In the genomic region with DNA sequence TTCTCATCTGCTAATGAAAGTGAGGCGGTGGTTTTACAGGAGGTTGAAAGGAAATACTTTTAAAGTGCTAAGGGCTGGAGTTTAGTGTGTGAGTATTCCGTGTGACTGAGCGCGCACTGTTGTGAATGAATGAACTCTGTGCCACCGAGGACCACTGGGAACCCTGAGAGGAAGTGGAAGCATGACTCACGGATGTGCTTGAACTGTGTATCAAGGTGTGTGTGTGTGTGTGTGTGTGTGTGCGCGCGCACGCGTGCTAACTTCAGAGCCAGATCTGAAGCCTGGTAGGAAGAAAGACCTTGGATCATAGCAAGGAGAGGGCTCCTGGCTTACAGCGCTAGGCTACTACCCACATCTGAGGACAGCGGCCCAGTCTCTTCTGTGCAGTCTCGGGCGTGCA, we compare ENCODE assay signal across 23 mouse cellular contexts.
DNase-seq lines count a peak whose midpoint lies in the region; ATAC-seq lines count a peak whose summit lies in the region.
"Had no signal": no experiment of that assay in that cellular context is flagged by ENCODE, and none has a peak within 500 bp of the region (broad histone marks: within the 10 kb centered on the region; RNA-seq: fewer than 3 reads in every experiment).

No protein-coding gene starts in this region.

- no peak overlapping the region for H3K9ac ChIP-seq in forebrain, embryonic 14.5 days (ENCODE audit: low read length)
- H3K9ac ChIP-seq in forebrain, embryonic 13.5 days: no peak overlapping the region
- H3K9ac ChIP-seq in hindbrain, embryonic 15.5 days: no peak overlapping the region
- H3K9ac ChIP-seq in hindbrain, embryonic 12.5 days: no peak overlapping the region
- H3K9ac ChIP-seq in limb, embryonic 12.5 days (replicated peaks): no peak overlapping the region
- H3K9ac ChIP-seq in limb, embryonic 15.5 days: no peak overlapping the region
- H3K9ac ChIP-seq: embryonic facial prominence, embryonic 13.5 days; forebrain, embryonic 12.5 days; intestine, embryonic 15.5 days; neural tube, embryonic 13.5 days had no signal

- H3K27ac ChIP-seq in forebrain, embryonic 14.5 days (ENCODE audit: low read depth, low read length): peak overlapping the region; percentile 5; the same call in 1 of the 2 replicates
- H3K27ac ChIP-seq in forebrain, embryonic 13.5 days: no peak overlapping the region
- H3K27ac ChIP-seq in hindbrain, embryonic 15.5 days (replicated peaks): peak overlapping the region; percentile 68
- no peak overlapping the region for H3K27ac ChIP-seq in hindbrain, embryonic 12.5 days
- peak overlapping the region; percentile 18; the same call in 1 of the 2 replicates for H3K27ac ChIP-seq in limb, embryonic 12.5 days
- H3K27ac ChIP-seq in limb, embryonic 10.5 days: no peak overlapping the region
- peak overlapping the region; percentile 22; the same call in 1 of the 2 replicates for H3K27ac ChIP-seq in limb, embryonic 15.5 days
- H3K27ac ChIP-seq: intestine, embryonic 15.5 days; neural tube, embryonic 13.5 days had no signal

- H3K4me2 ChIP-seq in forebrain, embryonic 14.5 days (ENCODE audit: low read length): no peak overlapping the region
- H3K4me2 ChIP-seq in forebrain, embryonic 13.5 days: no peak overlapping the region
- 0 out of 2 replicates have a peak overlapping the region, but pooled peaks have one; percentile 22 for H3K4me2 ChIP-seq in hindbrain, embryonic 15.5 days
- no peak overlapping the region for H3K4me2 ChIP-seq in hindbrain, embryonic 12.5 days (replicated peaks)
- no peak overlapping the region for H3K4me2 ChIP-seq in limb, embryonic 12.5 days
- 0 out of 2 replicates have a peak overlapping the region, but pooled peaks have one; percentile 10 for H3K4me2 ChIP-seq in limb, embryonic 15.5 days
- H3K4me2 ChIP-seq: embryonic facial prominence, embryonic 13.5 days; forebrain, embryonic 12.5 days; intestine, embryonic 15.5 days; neural tube, embryonic 13.5 days had no signal

- no peak overlapping the region for H3K4me3 ChIP-seq in forebrain, embryonic 14.5 days (ENCODE audit: low read depth, low read length)
- no peak overlapping the region for H3K4me3 ChIP-seq in forebrain, embryonic 13.5 days
- H3K4me3 ChIP-seq in hindbrain, embryonic 15.5 days: no peak overlapping the region
- H3K4me3 ChIP-seq in hindbrain, embryonic 12.5 days: no peak overlapping the region
- H3K4me3 ChIP-seq in limb, embryonic 12.5 days (replicated peaks): no peak overlapping the region
- no peak overlapping the region for H3K4me3 ChIP-seq in limb, embryonic 10.5 days
- no peak overlapping the region for H3K4me3 ChIP-seq in limb, embryonic 15.5 days
- H3K4me3 ChIP-seq: embryonic facial prominence, embryonic 13.5 days; erythroblast, embryonic 14.5 days; forebrain, embryonic 12.5 days; intestine, embryonic 15.5 days; neural tube, embryonic 13.5 days had no signal

- no peak for ATAC-seq in forebrain, embryonic 14.5 days
- no peak for ATAC-seq in forebrain, embryonic 13.5 days
- no peak for ATAC-seq in hindbrain, embryonic 15.5 days (ENCODE audit: low FRiP score, low read depth)
- no peak for ATAC-seq in hindbrain, embryonic 12.5 days (ENCODE audit: low FRiP score)
- ATAC-seq in limb, embryonic 12.5 days (ENCODE audit: insufficient number of reproducible peaks, insufficient read depth, low FRiP score, low TSS enrichment, low read depth): no peak
- no peak for ATAC-seq in limb, embryonic 15.5 days (ENCODE audit: insufficient number of reproducible peaks, low FRiP score, low TSS enrichment, low read depth)
- ATAC-seq: intestine, embryonic 15.5 days had no signal

- no peaks in the 10 kb centered on the region for H3K36me3 ChIP-seq in forebrain, embryonic 14.5 days (ENCODE audit: control insufficient read depth, insufficient read depth, low read length)
- H3K36me3 ChIP-seq in forebrain, embryonic 13.5 days (ENCODE audit: poor library complexity, severe bottlenecking): no peaks in the 10 kb centered on the region
- no peaks in the 10 kb centered on the region for H3K36me3 ChIP-seq in hindbrain, embryonic 15.5 days
- H3K36me3 ChIP-seq in hindbrain, embryonic 12.5 days: no peaks in the 10 kb centered on the region
- H3K36me3 ChIP-seq in limb, embryonic 12.5 days: no peaks in the 10 kb centered on the region
- H3K36me3 ChIP-seq in limb, embryonic 10.5 days: no peaks in the 10 kb centered on the region
- no peaks in the 10 kb centered on the region for H3K36me3 ChIP-seq in limb, embryonic 15.5 days
- H3K36me3 ChIP-seq: embryonic facial prominence, embryonic 13.5 days; forebrain, embryonic 12.5 days; intestine, embryonic 15.5 days; neural tube, embryonic 13.5 days had no signal

- no peaks in the 10 kb centered on the region for H3K9me3 ChIP-seq in forebrain, embryonic 14.5 days (replicated peaks; ENCODE audit: control insufficient read depth, low read length)
- no peaks in the 10 kb centered on the region for H3K9me3 ChIP-seq in forebrain, embryonic 13.5 days (replicated peaks)
- H3K9me3 ChIP-seq in hindbrain, embryonic 15.5 days: no peaks in the 10 kb centered on the region
- H3K9me3 ChIP-seq in hindbrain, embryonic 12.5 days (replicated peaks): no peaks in the 10 kb centered on the region
- no peaks in the 10 kb centered on the region for H3K9me3 ChIP-seq in limb, embryonic 12.5 days
- no peaks in the 10 kb centered on the region for H3K9me3 ChIP-seq in limb, embryonic 10.5 days (replicated peaks)
- no peaks in the 10 kb centered on the region for H3K9me3 ChIP-seq in limb, embryonic 15.5 days
- H3K9me3 ChIP-seq: embryonic facial prominence, embryonic 13.5 days; forebrain, embryonic 12.5 days; intestine, embryonic 15.5 days; neural tube, embryonic 13.5 days had no signal

- no peaks in the 10 kb centered on the region for H3K27me3 ChIP-seq in forebrain, embryonic 14.5 days (replicated peaks; ENCODE audit: control insufficient read depth, insufficient read depth, low read length)
- H3K27me3 ChIP-seq in forebrain, embryonic 13.5 days: no peaks in the 10 kb centered on the region; the same call in 1 of the 2 replicates
- no peaks in the 10 kb centered on the region for H3K27me3 ChIP-seq in hindbrain, embryonic 15.5 days
- no peaks in the 10 kb centered on the region for H3K27me3 ChIP-seq in hindbrain, embryonic 12.5 days
- H3K27me3 ChIP-seq in limb, embryonic 12.5 days: no peaks in the 10 kb centered on the region
- H3K27me3 ChIP-seq in limb, embryonic 10.5 days (ENCODE audit: low read depth, poor library complexity, severe bottlenecking): no peaks in the 10 kb centered on the region
- H3K27me3 ChIP-seq in limb, embryonic 15.5 days: no peaks in the 10 kb centered on the region
- H3K27me3 ChIP-seq: embryonic facial prominence, embryonic 13.5 days; forebrain, embryonic 12.5 days; intestine, embryonic 15.5 days; neural tube, embryonic 13.5 days had no signal

- WGBS in forebrain, embryonic 14.5 days: 78% methylated on average over 15 of the region's 15 CpGs
- 85% methylated on average over 15 of the region's 15 CpGs for WGBS in forebrain, embryonic 13.5 days
- WGBS in hindbrain, embryonic 15.5 days: 81% methylated on average over 15 of the region's 15 CpGs
- WGBS in hindbrain, embryonic 12.5 days: 89% methylated on average over 15 of the region's 15 CpGs
- WGBS in limb, embryonic 12.5 days: 76% methylated on average over 15 of the region's 15 CpGs
- 85% methylated on average over 15 of the region's 15 CpGs for WGBS in limb, embryonic 10.5 days
- 66% methylated on average over 15 of the region's 15 CpGs for WGBS in limb, embryonic 15.5 days

- DNase-seq in forebrain, embryonic 14.5 days (ENCODE audit: low spot score): no peak
- DNase-seq in limb, embryonic 10.5 days (ENCODE audit: low spot score): no peak
- DNase-seq in left cerebral cortex, adult 11 months (ENCODE audit: low spot score): no peak
- DNase-seq: adrenal gland, adult 8-10 months; cerebellum, adult 18-20 months; cerebellum, postnatal 14 days; embryo, embryonic 11 days; gastrocnemius, postnatal 10 days; heart, postnatal 4 days; layer of hippocampus, postnatal 36 days; lung, postnatal 4 days; midbrain, embryonic 14.5 days; thymus, postnatal 14 days had no signal

- H3K4me1 ChIP-seq in forebrain, embryonic 14.5 days (ENCODE audit: control insufficient read depth, insufficient read depth, low read length): peaks cover 3% of the 10 kb centered on the region; the same call in 1 of the 2 replicates
- H3K4me1 ChIP-seq in forebrain, embryonic 13.5 days: peaks cover 12% of the 10 kb centered on the region
- peaks cover 12% of the 10 kb centered on the region for H3K4me1 ChIP-seq in hindbrain, embryonic 15.5 days (replicated peaks)
- peaks cover 3% of the 10 kb centered on the region; the same call in 1 of the 2 replicates for H3K4me1 ChIP-seq in hindbrain, embryonic 12.5 days
- peaks cover 34% of the 10 kb centered on the region for H3K4me1 ChIP-seq in limb, embryonic 12.5 days (replicated peaks)
- H3K4me1 ChIP-seq in limb, embryonic 10.5 days: peaks cover 31% of the 10 kb centered on the region
- peaks cover 24% of the 10 kb centered on the region for H3K4me1 ChIP-seq in limb, embryonic 15.5 days
- H3K4me1 ChIP-seq: intestine, embryonic 15.5 days had no signal

Comparison
In these comparisons a context has a peak if more than half of its experiments do, and no peak if none do; other contexts are left out.
1. H3K27ac ChIP-seq: peak in forebrain, embryonic 14.5 days (single experiment), hindbrain, embryonic 15.5 days (single experiment), limb, embryonic 12.5 days (single experiment) and limb, embryonic 15.5 days (single experiment); none in forebrain, embryonic 13.5 days (single experiment), hindbrain, embryonic 12.5 days (single experiment) and limb, embryonic 10.5 days (single experiment).
2. H3K4me2 ChIP-seq: peak in hindbrain, embryonic 15.5 days (single experiment) and limb, embryonic 15.5 days (single experiment); none in forebrain, embryonic 14.5 days (single experiment), forebrain, embryonic 13.5 days (single experiment), hindbrain, embryonic 12.5 days (single experiment) and limb, embryonic 12.5 days (single experiment).